Mouse (Mus musculus) midbrain, embryonic 16.5 days (tissue): ENCODE measurements around the gene Gfer. TPM values are rescaled to one million over a fixed set of nuclear protein-coding genes. Genes with fewer than 3 reads are reported as not detected.

ENCODE experiments used
- ATAC-seq: fragments of 200-750 bp; cut with Nextera tagmentation; 2 replicates; pipeline ENCODE4 v1.8.0; 2017; ENCODE audit warnings: moderate TSS enrichment
- H3K27ac ChIP-seq: fragments of 300-500 bp; sonication (generic); 2 replicates; pipeline ENCODE4 v1.5.1; 2014; ENCODE audit warnings: mild to moderate bottlenecking, low read length, mixed read lengths
- H3K27me3 ChIP-seq: fragments of 300-500 bp; sonication (generic); 2 replicates; pipeline ENCODE4 v1.6.1; 2014; ENCODE audit warnings: low read depth, low read length, mixed read lengths; ENCODE audit not compliant: control insufficient read depth, insufficient read depth
- H3K36me3 ChIP-seq: fragments of 300-500 bp; sonication (generic); 2 replicates; pipeline ENCODE4 v1.6.1; 2014; ENCODE audit warnings: mild to moderate bottlenecking, low read length, moderate library complexity, mixed read lengths; ENCODE audit not compliant: control insufficient read depth, insufficient read depth
- H3K4me1 ChIP-seq: fragments of 300-500 bp; sonication (generic); 2 replicates; pipeline ENCODE4 v1.6.1; 2014; ENCODE audit warnings: mild to moderate bottlenecking, low read length, mixed read lengths; ENCODE audit not compliant: control insufficient read depth, insufficient read depth
- H3K4me2 ChIP-seq: fragments of 300-500 bp; sonication (generic); 2 replicates; pipeline ENCODE4 v1.6.1; 2014; ENCODE audit warnings: mild to moderate bottlenecking, low read length, mixed read lengths
- H3K4me3 ChIP-seq: fragments of 300-500 bp; sonication (generic); 2 replicates; pipeline ENCODE4 v1.5.1; 2014; ENCODE audit warnings: low read depth, mild to moderate bottlenecking, low read length, moderate library complexity, mixed read lengths
- H3K9ac ChIP-seq: fragments of 300-500 bp; sonication (generic); 2 replicates; pipeline ENCODE4 v1.6.1; 2014; ENCODE audit warnings: low read depth, low read length, mixed read lengths
- H3K9me3 ChIP-seq: fragments of 300-500 bp; sonication (generic); replicated peaks from 2 replicates; pipeline ENCODE4 v1.6.1; 2014; ENCODE audit warnings: mild to moderate bottlenecking, low read length, mixed read lengths; ENCODE audit not compliant: control insufficient read depth, poor library complexity, severe bottlenecking
- WGBS: fragments of 180-500 bp; shearing (Covaris S2); extraction: QIAGEN DNeasy Blood & Tissue Kit; methylation state at CpG from one replicate; pipeline ENCODE4 v1.1.7; 2014; 5-methylcytosine and 5-hydroxymethylcytosine counted together
- polyA plus RNA-seq: library from polyadenylated mRNA; unstranded; fragments of >200 nt; fragmentation: Nextera tagmentation; extraction: Ambion mirVana; gene quantifications from 2 replicates; pipeline ENCODE4 v1.2.1, GENCODE M21; 2015

Gfer gene
- polyA plus RNA-seq, 1 experiment from 2014 or later = 33.7 TPM

DNA sequence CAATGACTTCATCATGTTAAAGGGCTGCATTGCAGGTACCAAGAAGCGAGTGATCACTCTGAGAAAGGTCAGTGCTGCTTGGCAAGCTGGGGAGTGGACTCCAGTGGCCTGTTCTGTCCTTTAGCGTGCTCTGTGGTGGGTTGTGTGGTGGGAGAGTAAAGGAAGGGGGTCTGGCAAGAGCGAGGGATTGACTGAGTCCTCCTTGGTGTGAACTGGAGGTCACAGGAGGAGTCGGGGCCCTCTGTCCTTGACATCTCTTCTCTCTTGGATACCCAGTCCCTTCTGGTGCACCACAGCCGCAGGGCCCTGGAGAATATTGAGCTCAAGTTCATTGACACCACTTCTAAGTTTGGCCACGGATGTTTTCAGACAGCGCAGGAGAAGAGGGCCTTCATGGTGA is 39.5 kb upstream of the Gfer start:
- Histone ChIP-seq H3K4me3 (no peak overlapping the region), H3K27ac (no peak overlapping the region), H3K4me2 (peak overlapping the region; percentile 94; the same call in 1 of the 2 replicates), H3K36me3 (no peaks in the 10 kb centered on the region), H3K27me3 (no peaks in the 10 kb centered on the region), H3K4me1 (peaks cover 9% of the 10 kb centered on the region; the same call in 1 of the 2 replicates), H3K9me3 (no peaks in the 10 kb centered on the region), H3K9ac (no peak overlapping the region)
- ATAC-seq = no peak
- WGBS = 87% methylated on average over 7 of the region's 7 CpGs

- Histone ChIP-seq H3K9me3 (no peaks in the 10 kb centered on the region), H3K4me1 (peaks cover 9% of the 10 kb centered on the region; the same call in 1 of the 2 replicates), H3K4me3 (no peak overlapping the region), H3K9ac (no peak overlapping the region), H3K4me2 (no peak overlapping the region), H3K27me3 (no peaks in the 10 kb centered on the region), H3K36me3 (no peaks in the 10 kb centered on the region), H3K27ac (no peak overlapping the region)
- 90% methylated on average over 1 of the region's 1 CpGs for WGBS
- no peak for ATAC-seq
Observed at GRCm38 (mm10) chr17:24734513-24734912, 38.6 kb upstream of the Gfer start.

DNA sequence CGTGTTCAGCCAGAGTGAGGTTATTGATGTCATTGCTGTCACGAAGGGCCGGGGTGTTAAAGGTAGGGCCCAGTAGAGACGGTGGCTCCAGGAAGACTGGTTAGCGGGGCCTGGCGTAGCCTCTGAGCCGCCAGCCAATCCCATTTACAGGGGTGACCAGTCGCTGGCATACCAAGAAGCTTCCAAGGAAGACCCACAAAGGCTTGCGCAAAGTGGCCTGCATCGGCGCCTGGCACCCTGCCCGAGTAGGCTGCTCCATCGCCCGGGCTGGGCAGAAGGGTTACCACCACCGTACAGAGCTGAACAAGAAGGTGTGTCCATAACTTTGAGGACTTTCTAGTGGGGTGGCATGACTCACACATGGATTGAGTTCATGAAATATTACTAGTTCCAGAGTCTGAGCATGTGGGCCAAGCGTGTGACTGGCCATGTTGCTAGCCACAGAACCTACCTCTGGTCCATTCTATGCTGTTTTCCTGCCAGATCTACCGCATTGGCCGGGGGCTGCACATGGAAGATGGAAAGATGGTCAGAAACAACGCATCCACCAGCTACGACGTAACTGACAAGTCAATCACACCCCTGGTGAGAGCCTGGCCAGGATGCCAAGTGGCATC is 37.6 kb upstream of the Gfer start:
- Histone ChIP-seq H3K4me3 (no peak overlapping the region), H3K36me3 (no peaks in the 10 kb centered on the region), H3K9ac (peak overlapping the region; percentile 22; the same call in 1 of the 2 replicates), H3K9me3 (no peaks in the 10 kb centered on the region), H3K4me1 (peaks cover 9% of the 10 kb centered on the region; the same call in 1 of the 2 replicates), H3K27me3 (no peaks in the 10 kb centered on the region), H3K27ac (no peak overlapping the region), H3K4me2 (no peak overlapping the region)
- WGBS = 91% methylated on average over 21 of the region's 21 CpGs
- no peak for ATAC-seq

- Histone ChIP-seq H3K4me2 (no peak overlapping the region), H3K36me3 (no peaks in the 10 kb centered on the region), H3K4me3 (no peak overlapping the region), H3K4me1 (peaks cover 9% of the 10 kb centered on the region; the same call in 1 of the 2 replicates), H3K9ac (0 out of 2 replicates have a peak overlapping the region, but pooled peaks have one; percentile 7), H3K27ac (no peak overlapping the region), H3K9me3 (no peaks in the 10 kb centered on the region), H3K27me3 (no peaks in the 10 kb centered on the region; the same call in 1 of the 2 replicates)
- ATAC-seq = no peak
- 78% methylated on average over 12 of the region's 12 CpGs for WGBS
Observed at GRCm38 (mm10) chr17:24732233-24732935, 36.4 kb upstream of the Gfer start.

DNA sequence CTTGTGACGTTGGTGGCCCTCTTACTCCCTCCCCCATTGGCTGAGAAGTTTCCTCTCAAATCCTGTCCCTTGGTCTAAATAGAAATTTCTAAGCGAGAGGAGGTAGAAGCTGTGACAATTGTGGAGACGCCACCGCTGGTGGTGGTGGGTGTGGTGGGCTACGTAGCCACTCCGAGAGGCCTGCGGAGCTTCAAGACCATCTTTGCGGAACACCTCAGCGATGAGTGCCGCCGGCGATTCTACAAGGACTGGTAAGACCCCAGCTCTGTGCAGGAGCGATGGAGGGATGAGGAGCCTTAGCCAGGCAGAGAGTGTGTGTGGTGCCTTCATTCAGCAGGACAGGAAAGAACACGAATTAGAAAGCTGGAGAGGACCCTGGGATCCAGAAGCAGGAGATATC is 34.8 kb upstream of the Gfer start:
- no peak overlapping the region for H3K4me3 ChIP-seq
- H3K4me1 ChIP-seq = no peaks in the 10 kb centered on the region
- ATAC-seq = no peak
- H3K27ac ChIP-seq = no peak overlapping the region
- 81% methylated on average over 14 of the region's 14 CpGs for WGBS
- H3K27me3 ChIP-seq = no peaks in the 10 kb centered on the region; the same call in 1 of the 2 replicates
- no peak overlapping the region for H3K4me2 ChIP-seq
- H3K36me3 ChIP-seq = no peaks in the 10 kb centered on the region
- H3K9me3 ChIP-seq = no peaks in the 10 kb centered on the region
- no peak overlapping the region for H3K9ac ChIP-seq

GRCm38 (mm10) chr17:24729067-24729466 is 33.1 kb upstream of the Gfer start:
- ATAC-seq = no peak
- Histone ChIP-seq H3K4me2 (no peak overlapping the region), H3K4me3 (no peak overlapping the region), H3K9ac (no peak overlapping the region), H3K36me3 (no peaks in the 10 kb centered on the region), H3K27me3 (no peaks in the 10 kb centered on the region; the same call in 1 of the 2 replicates), H3K4me1 (no peaks in the 10 kb centered on the region), H3K9me3 (no peaks in the 10 kb centered on the region), H3K27ac (no peak overlapping the region)
- WGBS = 80% methylated on average over 6 of the region's 6 CpGs

DNA sequence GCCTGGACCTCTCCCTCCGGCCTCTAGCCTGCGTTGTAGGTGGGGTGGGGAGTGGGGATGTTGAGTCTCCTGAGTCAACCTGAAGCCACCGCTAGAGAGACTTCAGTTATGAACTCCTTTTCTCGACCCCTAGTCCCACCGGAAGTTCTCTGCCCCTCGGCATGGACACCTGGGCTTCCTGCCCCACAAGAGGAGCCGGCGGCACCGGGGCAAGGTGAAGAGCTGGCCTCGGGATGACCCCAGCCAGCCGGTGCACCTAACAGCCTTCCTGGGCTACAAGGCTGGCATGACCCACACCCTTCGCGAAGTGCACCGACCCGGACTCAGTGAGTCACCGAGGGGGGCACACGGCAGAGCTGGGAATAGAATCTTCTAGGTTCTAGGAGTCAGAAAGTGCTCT is 32.2 kb upstream of the Gfer start:
- H3K4me3 ChIP-seq = no peak overlapping the region
- H3K27ac ChIP-seq = no peak overlapping the region
- H3K36me3 ChIP-seq = no peaks in the 10 kb centered on the region
- no peak overlapping the region for H3K9ac ChIP-seq
- H3K27me3 ChIP-seq = no peaks in the 10 kb centered on the region; the same call in 1 of the 2 replicates
- no peaks in the 10 kb centered on the region for H3K9me3 ChIP-seq
- no peak for ATAC-seq
- no peak overlapping the region for H3K4me2 ChIP-seq
- 78% methylated on average over 17 of the region's 17 CpGs for WGBS
- peaks cover 5% of the 10 kb centered on the region for H3K4me1 ChIP-seq

GRCm38 (mm10) chr17:24727618-24728017 is 31.7 kb upstream of the Gfer start, which contains the start of gene Rpl3l:
TSS of gene Rpl3l (plus strand) at chr17:24727820.
- 85% methylated on average over 2 of the region's 2 CpGs for WGBS
- no peak for ATAC-seq

More at GRCm38 (mm10) chr17:24727618-24728017, 31.7 kb upstream of the Gfer start, which contains the start of gene Rpl3l:
- Histone ChIP-seq H3K4me3 (no peak within 1 kb of the TSS), H3K27ac (no peak within 1 kb of the TSS), H3K27me3 (no peaks in the 10 kb centered on the region; the same call in 1 of the 2 replicates), H3K36me3 (no peaks in the 10 kb centered on the region), H3K4me2 (no peak within 1 kb of the TSS), H3K4me1 (peaks cover 11% of the 10 kb centered on the region), H3K9ac (no peak within 1 kb of the TSS), H3K9me3 (no peaks in the 10 kb centered on the region)
